Mouse (Mus musculus) lung, postnatal 0 days (tissue): ENCODE measurements around the gene Myo1b.

Source experiments
- CTCF ChIP-seq: IDR thresholded peaks from 2 replicates; pipeline ENCODE4 v1.5.1; 2016; ENCODE audit warnings: antibody characterized with exemption, mild to moderate bottlenecking
- EP300 ChIP-seq: IDR thresholded peaks from 2 replicates; pipeline ENCODE4 v1.6.1; 2016; ENCODE audit warnings: antibody characterized with exemption, mild to moderate bottlenecking, control low read depth

DNA sequence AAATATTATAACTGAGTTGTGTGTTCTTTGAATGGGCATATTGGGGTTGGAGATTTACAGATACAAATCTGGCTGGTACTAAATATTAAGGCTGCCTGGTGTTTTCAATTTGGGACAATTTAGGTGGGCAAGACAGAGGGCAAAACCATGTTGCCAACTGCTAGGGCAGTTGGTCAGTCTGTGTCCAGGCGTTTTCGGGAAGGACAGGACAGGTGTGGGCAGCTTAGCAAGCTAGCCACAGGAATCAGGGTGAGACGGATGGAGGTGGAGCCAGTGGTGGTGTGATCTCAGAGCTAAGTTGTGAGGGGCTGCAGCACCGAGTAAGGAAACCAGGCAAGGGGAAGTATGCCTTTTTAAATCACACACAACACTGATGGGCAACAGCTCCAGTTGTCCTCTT, 211.3 kb downstream of the Myo1b start:
- TF ChIP-seq CTCF (no peak), EP300 (no peak)
